Mouse (Mus musculus): Measurements from ENCODE around the gene Olfr1417.

Olfr1417 gene

GRCm38 (mm10) chr19:11839119-11839518, at the start of gene Olfr1417:
Gene Olfr1417, minus strand, starts transcription at chr19:11839219.
- in situ Hi-C loops (cut with MboI, MseI): loop anchor here (10.0 kb wide), 1 partner anchor 506 kb away; no protein-coding TSS in a partner anchor

GRCm38 (mm10) chr19:11886265-11886664, 47.2 kb upstream of the Olfr1417 start, which contains the start of gene Olfr1420:
Gene Olfr1420, plus strand, starts transcription at chr19:11886565.
- in situ Hi-C loops (cut with MboI, MseI): no loop called here

GRCm38 (mm10) chr19:11878404-11878803, 39.4 kb upstream of the Olfr1417 start:
- in situ Hi-C loops (cut with MboI, MseI): loop anchor here (10.0 kb wide), 1 partner anchor 1524 kb away; no protein-coding TSS in a partner anchor

GRCm38 (mm10) chr19:11875006-11875405, 36.0 kb upstream of the Olfr1417 start, which contains the start of gene Olfr1419:
Gene Olfr1419, minus strand, starts transcription at chr19:11875106.
- in situ Hi-C loops (cut with MboI, MseI): loop anchor here (10.0 kb wide), 1 partner anchor 1520 kb away; no protein-coding TSS in a partner anchor

- in situ Hi-C loops (cut with MboI, MseI): no loop called here
Observed at GRCm38 (mm10) chr19:11867837-11868236, 28.8 kb upstream of the Olfr1417 start.

- in situ Hi-C loops (cut with MboI, MseI): no loop called here
Observed at GRCm38 (mm10) chr19:11860966-11861365, 21.9 kb upstream of the Olfr1417 start, which contains the start of gene Olfr1418. Gene Olfr1418, minus strand, starts transcription at chr19:11861066.

GRCm38 (mm10) chr19:11856506-11856905, 17.5 kb upstream of the Olfr1417 start:
- in situ Hi-C loops (cut with MboI, MseI): no loop called here

GRCm38 (mm10) chr19:11854821-11855220, 15.8 kb upstream of the Olfr1417 start:
- in situ Hi-C loops (cut with MboI, MseI): no loop called here

GRCm38 (mm10) chr19:11852652-11853051, 13.6 kb upstream of the Olfr1417 start:
- in situ Hi-C loops (cut with MboI, MseI): no loop called here

- in situ Hi-C loops (cut with MboI, MseI): no loop called here
Observed at GRCm38 (mm10) chr19:11846333-11846732, 7.3 kb upstream of the Olfr1417 start.

GRCm38 (mm10) chr19:11823346-11824065, 15.5 kb downstream of the Olfr1417 start:
- in situ Hi-C loops (cut with MboI, MseI): no loop called here

GRCm38 (mm10) chr19:11820211-11820610, 18.8 kb downstream of the Olfr1417 start:
- in situ Hi-C loops (cut with MboI, MseI): no loop called here

- in situ Hi-C loops (cut with MboI, MseI): no loop called here
Observed at GRCm38 (mm10) chr19:11819800-11820199, 19.2 kb downstream of the Olfr1417 start.

- in situ Hi-C loops (cut with MboI, MseI): no loop called here
Observed at GRCm38 (mm10) chr19:11819143-11819700, 19.8 kb downstream of the Olfr1417 start, which contains the start of gene Stx3. Gene Stx3, minus strand, starts transcription at chr19:11819403.

GRCm38 (mm10) chr19:11818199-11819142, 20.5 kb downstream of the Olfr1417 start:
- in situ Hi-C loops (cut with MboI, MseI): no loop called here

- in situ Hi-C loops (cut with MboI, MseI): no loop called here
Observed at GRCm38 (mm10) chr19:11817586-11817985, 21.4 kb downstream of the Olfr1417 start.

- in situ Hi-C loops (cut with MboI, MseI): no loop called here
Observed at GRCm38 (mm10) chr19:11816706-11817105, 22.3 kb downstream of the Olfr1417 start.

GRCm38 (mm10) chr19:11814742-11815333, 24.2 kb downstream of the Olfr1417 start:
- in situ Hi-C loops (cut with MboI, MseI): no loop called here

- in situ Hi-C loops (cut with MboI, MseI): no loop called here
Observed at GRCm38 (mm10) chr19:11813649-11814048, 25.4 kb downstream of the Olfr1417 start.

- in situ Hi-C loops (cut with MboI, MseI): no loop called here
Observed at GRCm38 (mm10) chr19:11813136-11813535, 25.9 kb downstream of the Olfr1417 start.

GRCm38 (mm10) chr19:11811688-11812365, 27.2 kb downstream of the Olfr1417 start:
- in situ Hi-C loops (cut with MboI, MseI): no loop called here
